Mouse (Mus musculus) myocyte (in vitro differentiated cells): ENCODE measurements at regions not wholly inside any gene's neighbourhood (a gene's known extent, or its start where the extent isn't known, plus 50 kb on each side); places are given as distances from the start of the nearest gene placed in this dataset.

Experiments
- H3K27me3 ChIP-seq: one replicate; pipeline ENCODE4 v1.6.1; 2011; ENCODE audit not compliant: control insufficient read depth, insufficient read depth, insufficient read length
- H3K36me3 ChIP-seq: one replicate; pipeline ENCODE4 v1.6.1; 2011; ENCODE audit not compliant: control insufficient read depth, insufficient read depth
- H3K4me2 ChIP-seq: one replicate; pipeline ENCODE4 v1.6.1; 2011; ENCODE audit warnings: low read depth, control low read depth
- H3K4me3 ChIP-seq: one replicate; pipeline ENCODE4 v1.5.1; 2011; ENCODE audit warnings: mild to moderate bottlenecking, control low read depth, moderate library complexity
- H3K79me2 ChIP-seq: one replicate; pipeline ENCODE4 v1.6.1; 2011; ENCODE audit not compliant: control insufficient read depth, insufficient read depth
- H3ac ChIP-seq: one replicate; pipeline ENCODE4 v1.6.1; 2011; ENCODE audit not compliant: control insufficient read depth, insufficient read length
- CEBPB ChIP-seq: IDR thresholded peaks from 2 replicates; pipeline ENCODE4 v1.6.1; 2011; ENCODE audit warnings: mild to moderate bottlenecking, moderate library complexity; ENCODE audit not compliant: poor library complexity, insufficient read depth, severe bottlenecking
- E2F4 ChIP-seq: IDR thresholded peaks from one replicate; pipeline ENCODE4 v1.6.1; 2011; ENCODE audit warnings: mild to moderate bottlenecking, control low read depth, moderate library complexity; ENCODE audit not compliant: insufficient read depth
- MAX ChIP-seq: IDR thresholded peaks from one replicate; pipeline ENCODE4 v1.6.1; 2011; ENCODE audit warnings: low read depth, mild to moderate bottlenecking, control low read depth
- MYOD1 ChIP-seq, 3 experiments: IDR thresholded peaks; one replicate each; pipeline ENCODE4 v1.6.1; 2011; ENCODE audit warnings: control low read depth in 2 of 3, low read depth in 2 of 3, mild to moderate bottlenecking in 2 of 3, moderate library complexity in 1 of 3; ENCODE audit not compliant: insufficient read length in 2 of 3, control insufficient read depth in 1 of 3
- MYOG ChIP-seq, 3 experiments: IDR thresholded peaks; one replicate each; pipeline ENCODE4 v1.6.1; 2011; ENCODE audit warnings: control low read depth in 2 of 3, low read depth in 2 of 3, mild to moderate bottlenecking in 2 of 3; ENCODE audit not compliant: insufficient read length in 2 of 3, control insufficient read depth in 1 of 3, insufficient read depth in 1 of 3
- POLR2A ChIP-seq: IDR thresholded peaks from one replicate; pipeline ENCODE4 v1.6.1; 2011; ENCODE audit warnings: low read depth, mild to moderate bottlenecking, control low read depth, moderate library complexity; ENCODE audit not compliant: insufficient read length
- POLR2AphosphoS2 ChIP-seq: IDR thresholded peaks from one replicate; pipeline ENCODE4 v1.6.1; 2011; ENCODE audit warnings: low read depth, control low read depth; ENCODE audit not compliant: insufficient read length
- REST ChIP-seq: IDR thresholded peaks from one replicate; pipeline ENCODE4 v1.6.1; 2011; ENCODE audit warnings: mild to moderate bottlenecking, control low read depth, moderate library complexity; ENCODE audit not compliant: insufficient read depth, insufficient read length
- SRF ChIP-seq: IDR thresholded peaks from one replicate; pipeline ENCODE4 v1.6.1; 2011; ENCODE audit warnings: low read depth; ENCODE audit not compliant: control insufficient read depth, insufficient read length
- TCF12 ChIP-seq: IDR thresholded peaks from one replicate; pipeline ENCODE4 v1.6.1; 2011; ENCODE audit warnings: mild to moderate bottlenecking, control low read depth; ENCODE audit not compliant: poor library complexity, insufficient read depth, severe bottlenecking
- TCF3 ChIP-seq: IDR thresholded peaks from one replicate; pipeline ENCODE4 v1.6.1; 2011; ENCODE audit warnings: low read depth, control low read depth; ENCODE audit not compliant: insufficient read length
- USF1 ChIP-seq: IDR thresholded peaks from one replicate; pipeline ENCODE4 v1.6.1; 2011; ENCODE audit warnings: low read depth, mild to moderate bottlenecking, control low read depth, moderate library complexity

- Histone ChIP-seq H3K4me3 (no peak overlapping the region), H3K36me3 (no peaks in the 10 kb centered on the region), H3K79me2 (no peaks in the 10 kb centered on the region), H3K4me2 (no peak overlapping the region), H3K27me3 (no peaks in the 10 kb centered on the region), H3ac (no peak overlapping the region)
- TF ChIP-seq CEBPB (no peak), TCF12 (no peak), POLR2A (peak; percentile 15), SRF (no peak), TCF3 (no peak), MAX (no peak), POLR2AphosphoS2 (peak; percentile 69), E2F4 (no peak), MYOD1 (IDR thresholded peaks at IDR 0.05; ENCODE audit: control insufficient read depth in 1 of 3, insufficient read length in 2 of 3, low read depth in 2 of 3) (no peak), MYOG (IDR thresholded peaks at IDR 0.05; ENCODE audit: control insufficient read depth in 1 of 3, insufficient read depth in 1 of 3, insufficient read length in 2 of 3, low read depth in 2 of 3) (no peak), USF1 (no peak), REST (no peak)
Measured at GRCm38 (mm10) chr2:180400514-180401019, 55.5 kb upstream of the Slco4a1 start.

- Histone ChIP-seq H3K27me3 (no peaks in the 10 kb centered on the region), H3K36me3 (no peaks in the 10 kb centered on the region), H3K4me3 (no peak overlapping the region), H3K4me2 (no peak overlapping the region), H3ac (no peak overlapping the region), H3K79me2 (no peaks in the 10 kb centered on the region)
- TF ChIP-seq CEBPB (no peak), TCF3 (no peak), MYOG (IDR thresholded peaks at IDR 0.05; ENCODE audit: control insufficient read depth in 1 of 3, insufficient read depth in 1 of 3, insufficient read length in 2 of 3, low read depth in 2 of 3) (no peak), REST (no peak), SRF (no peak), TCF12 (no peak), USF1 (peak; percentile 18), POLR2AphosphoS2 (peak; percentile 92), E2F4 (no peak), MAX (no peak), MYOD1 (IDR thresholded peaks at IDR 0.05; ENCODE audit: control insufficient read depth in 1 of 3, insufficient read length in 2 of 3, low read depth in 2 of 3) (no peak), POLR2A (peak; percentile 79)
Measured at GRCm38 (mm10) chr2:180399651-180400513, 56.2 kb upstream of the Slco4a1 start.

GRCm38 (mm10) chr2:180398851-180399447 is 57.1 kb upstream of the Slco4a1 start:
- TF ChIP-seq MYOD1 (IDR thresholded peaks at IDR 0.05; ENCODE audit: control insufficient read depth in 1 of 3, insufficient read length in 2 of 3, low read depth in 2 of 3) (no peak), TCF12 (no peak), REST (no peak), MYOG (IDR thresholded peaks at IDR 0.05; ENCODE audit: control insufficient read depth in 1 of 3, insufficient read depth in 1 of 3, insufficient read length in 2 of 3, low read depth in 2 of 3) (no peak), POLR2AphosphoS2 (peak; percentile 97), MAX (no peak)
- Histone ChIP-seq H3K36me3 (no peaks in the 10 kb centered on the region), H3K27me3 (no peaks in the 10 kb centered on the region), H3K79me2 (no peaks in the 10 kb centered on the region), H3K4me2 (no peak overlapping the region), H3ac (no peak overlapping the region), H3K4me3 (no peak overlapping the region)

GRCm38 (mm10) chr2:180398481-180398754 is 57.6 kb upstream of the Slco4a1 start:
- Histone ChIP-seq H3K79me2 (no peaks in the 10 kb centered on the region), H3ac (no peak overlapping the region), H3K4me3 (no peak overlapping the region), H3K36me3 (no peaks in the 10 kb centered on the region), H3K4me2 (no peak overlapping the region), H3K27me3 (no peaks in the 10 kb centered on the region)
- peak; percentile 19 for TF ChIP-seq USF1
- no peak for TF ChIP-seq REST
- peak; percentile 65 for TF ChIP-seq POLR2AphosphoS2
